Mouse (Mus musculus): ENCODE measurements around the gene Mup6. TPM values are rescaled to one million over a fixed set of nuclear protein-coding genes. Genes with fewer than 3 reads are reported as not detected.
A peak's percentile ranks its signal among the peaks of the same experiment; 100 is the strongest.
"Not testable (repeated sequence)": the region's sequence is repeated elsewhere in the genome, so short reads cannot be mapped to it uniquely, and the experiment has no call there.

Mup6 gene
- total RNA-seq (2021), result not detected
- polyA plus RNA-seq (2012; rRNA removed), result not detected in 2 replicates
- long read RNA-seq, result 0 reads

DNA sequence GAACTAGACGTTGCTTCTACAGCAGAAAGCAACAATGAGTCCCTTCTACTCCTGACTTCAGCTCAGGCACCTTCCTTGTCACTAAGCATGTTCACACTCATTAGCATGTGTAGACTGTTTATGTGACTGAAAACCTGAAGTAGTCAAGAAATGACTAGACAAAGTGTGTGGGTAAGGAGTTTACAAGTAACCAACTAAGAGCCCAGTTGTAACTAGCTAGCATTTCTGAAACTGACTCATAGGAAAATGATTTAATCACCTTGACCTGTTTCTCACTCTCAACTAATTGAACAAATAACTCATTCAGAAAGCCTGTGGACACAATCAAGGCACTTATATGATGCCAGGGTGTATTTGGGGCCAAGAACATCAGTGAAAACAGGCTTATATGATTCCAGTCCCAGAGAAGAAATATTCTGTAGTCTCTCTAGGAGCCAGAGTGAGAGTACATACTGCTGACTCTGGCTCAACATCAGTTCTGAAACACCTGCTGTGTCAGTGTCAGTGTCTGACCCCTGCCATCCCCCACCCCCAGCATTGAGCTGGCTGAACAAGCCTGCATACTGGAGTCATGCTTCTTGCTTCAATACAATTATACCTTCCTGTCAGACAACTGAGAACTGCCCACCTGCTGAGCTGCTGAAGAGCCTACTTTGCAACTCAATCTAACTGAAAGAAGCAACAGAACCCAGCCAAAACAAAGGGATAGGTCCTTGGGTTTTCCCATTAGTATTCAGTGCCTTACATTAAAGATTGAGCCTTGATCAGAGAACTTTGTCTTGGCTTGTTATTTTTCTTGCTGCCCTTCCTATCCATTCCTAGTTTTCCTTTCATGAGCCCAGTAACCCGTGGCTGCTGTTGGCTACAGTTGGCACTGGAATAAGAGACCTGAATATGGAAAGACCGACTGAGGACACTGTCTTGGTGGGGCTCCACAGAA, at the start of gene Mup6:
Mup6 (plus strand) TSS at position 890 of the 940 bp plus-strand sequence.
- DNase-seq, result no peak

DNA sequence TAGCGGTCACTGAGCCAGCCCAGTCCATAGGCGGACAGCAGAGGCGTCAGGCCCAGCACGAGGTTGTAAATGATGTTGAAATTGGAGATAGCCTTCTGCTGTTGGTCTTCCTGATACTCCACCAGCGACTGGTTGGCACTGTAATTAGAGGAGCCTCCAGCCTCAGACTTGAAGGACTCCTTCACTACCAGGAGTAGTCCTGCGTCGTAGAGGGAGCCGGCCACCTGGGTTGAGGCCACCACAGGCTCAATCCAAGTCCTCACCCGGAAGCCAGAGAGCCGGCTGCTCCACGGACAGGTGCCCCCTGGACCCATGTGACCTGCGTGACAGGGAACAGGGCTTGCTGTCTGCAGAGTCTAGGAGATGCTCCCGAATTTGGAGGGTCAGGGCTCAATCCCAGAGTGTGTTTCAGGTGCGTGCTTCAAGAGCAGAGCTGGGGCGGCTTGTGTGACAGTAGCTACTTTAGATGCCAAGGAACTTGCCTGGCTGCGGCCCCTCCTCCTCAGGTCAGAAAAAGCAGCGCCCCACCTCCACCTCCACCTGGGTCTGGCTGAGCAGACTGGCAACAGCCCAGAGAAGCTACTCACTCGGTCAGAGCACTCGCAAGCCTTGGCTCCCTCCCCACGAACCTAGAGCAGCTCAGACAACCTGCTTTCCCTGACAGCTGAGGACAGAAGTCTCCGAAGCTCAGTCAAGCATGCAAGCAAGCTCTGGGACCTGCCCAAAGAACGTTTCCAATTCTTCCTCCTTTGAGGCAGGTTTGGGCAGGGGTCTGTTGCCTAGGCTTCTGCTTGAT, 49.3 kb upstream of the Mup6 start, which contains the start of gene Slc46a2:
Slc46a2 (minus strand) TSS at position 449 of the 796 bp plus-strand sequence.
- no peak for DNase-seq

DNA sequence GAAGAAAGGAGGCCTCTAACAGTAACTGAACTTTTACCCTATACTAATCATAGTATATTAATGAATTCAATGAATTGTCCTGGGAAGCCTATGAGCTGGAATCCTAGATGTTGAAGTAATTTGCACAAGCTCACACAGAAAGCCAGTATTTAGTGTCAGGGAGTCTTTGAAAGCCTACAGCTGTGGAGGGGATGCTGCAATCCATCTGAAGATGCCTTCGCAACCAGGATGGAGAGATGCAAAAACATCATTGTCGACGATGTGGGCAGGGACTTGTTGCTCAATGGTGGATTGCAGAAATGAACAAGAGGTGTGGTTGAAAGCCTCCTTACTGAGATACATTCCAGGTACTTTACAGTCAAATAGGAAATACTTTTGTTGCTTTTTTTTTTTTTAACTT, 46.1 kb upstream of the Mup6 start:
- DNase-seq, result no peak

DNA sequence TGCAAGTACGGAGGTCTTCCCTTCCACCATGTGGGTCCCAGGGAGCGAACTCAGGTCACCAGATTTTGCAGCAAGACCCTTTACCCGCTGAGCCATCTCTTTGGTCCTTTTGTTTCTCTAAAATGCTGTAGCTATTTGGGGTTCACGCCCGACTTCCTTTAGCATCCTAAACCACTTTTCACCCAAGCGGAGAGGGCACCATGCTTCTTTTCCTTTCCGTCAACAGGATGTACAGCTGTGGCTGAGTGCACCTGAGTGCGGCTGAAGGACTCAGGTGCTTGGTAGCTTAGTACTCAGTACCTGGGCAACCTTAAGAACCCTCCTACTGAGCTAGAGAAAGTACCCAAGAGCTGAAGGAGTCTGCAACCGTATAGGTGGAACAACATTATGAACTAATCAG, 39.0 kb upstream of the Mup6 start:
- no peak for DNase-seq

DNA sequence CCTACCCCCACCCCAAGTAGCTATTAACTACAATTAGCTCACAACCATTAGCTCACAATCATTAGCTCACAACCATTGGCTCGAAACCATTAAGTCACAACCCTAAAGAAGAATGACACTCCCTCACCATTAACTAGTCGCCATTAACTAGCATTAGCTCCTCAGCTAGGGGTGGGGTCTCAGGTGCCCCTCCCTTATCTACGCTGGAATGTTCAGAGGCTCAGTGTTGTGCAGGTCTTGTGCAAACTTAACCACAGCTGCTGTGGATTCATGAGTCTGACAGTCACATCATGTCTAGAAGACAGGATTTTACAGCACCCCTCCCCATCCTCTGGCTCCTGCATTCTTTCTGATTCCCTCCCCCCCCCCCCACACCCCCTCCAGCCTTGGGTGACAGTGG, 36.4 kb upstream of the Mup6 start:
- no peak for DNase-seq

DNA sequence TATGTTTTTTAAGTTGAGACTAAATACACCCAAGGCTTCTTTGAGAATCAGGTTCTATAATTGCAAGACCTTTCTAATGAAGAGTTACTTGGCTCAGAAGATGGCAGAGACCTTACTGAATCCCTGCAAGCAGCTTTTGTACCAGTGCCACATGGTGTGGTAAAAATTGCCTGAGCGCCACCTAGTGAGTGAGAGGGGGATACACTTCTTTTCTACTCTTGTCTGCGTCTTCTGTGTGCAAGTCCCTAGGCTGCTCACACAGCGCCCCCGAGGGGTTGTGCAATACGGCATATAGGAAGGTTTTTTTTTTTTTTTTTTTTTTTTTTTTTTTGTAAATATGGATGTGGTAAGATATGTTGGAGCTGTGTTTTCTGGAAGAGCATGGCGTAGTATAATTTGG, 35.7 kb upstream of the Mup6 start:
- peak; percentile 55 for DNase-seq

DNA sequence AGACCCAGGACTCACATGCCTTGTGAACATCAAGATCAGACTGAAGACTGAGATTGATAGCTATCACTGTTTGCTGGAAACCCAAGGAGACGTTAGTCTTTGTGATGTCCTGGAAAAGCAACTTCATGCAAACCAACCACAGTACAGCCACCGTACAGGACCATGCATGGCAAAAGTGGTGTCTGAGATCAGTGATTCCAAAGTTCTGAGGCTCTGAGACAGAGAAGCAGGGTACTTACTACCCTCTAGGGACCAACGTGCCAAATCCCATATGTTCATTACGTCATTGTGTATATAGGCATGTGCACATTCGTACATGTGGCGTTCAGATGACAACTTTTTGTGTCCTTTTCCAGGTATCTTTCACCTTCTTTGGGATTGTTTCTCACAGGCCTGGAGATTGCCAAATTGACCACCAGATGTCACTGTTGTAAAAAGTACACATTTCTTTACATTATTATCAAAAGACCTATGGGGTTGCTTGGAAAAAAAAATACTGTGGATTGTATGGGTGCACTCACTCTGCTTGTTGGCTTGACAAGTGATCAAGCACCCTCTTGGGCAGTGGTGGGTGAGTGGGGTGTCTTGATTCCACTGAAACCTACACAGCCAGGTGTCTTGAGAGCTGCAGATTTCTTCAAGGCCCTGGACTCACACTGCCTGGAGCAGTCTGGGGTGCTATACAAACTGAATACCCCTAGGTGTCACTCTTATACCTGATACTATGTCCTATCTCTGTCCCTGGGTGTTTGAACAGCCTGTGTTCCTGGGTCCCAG, 31.4 kb upstream of the Mup6 start:
- DNase-seq, result no peak

DNA sequence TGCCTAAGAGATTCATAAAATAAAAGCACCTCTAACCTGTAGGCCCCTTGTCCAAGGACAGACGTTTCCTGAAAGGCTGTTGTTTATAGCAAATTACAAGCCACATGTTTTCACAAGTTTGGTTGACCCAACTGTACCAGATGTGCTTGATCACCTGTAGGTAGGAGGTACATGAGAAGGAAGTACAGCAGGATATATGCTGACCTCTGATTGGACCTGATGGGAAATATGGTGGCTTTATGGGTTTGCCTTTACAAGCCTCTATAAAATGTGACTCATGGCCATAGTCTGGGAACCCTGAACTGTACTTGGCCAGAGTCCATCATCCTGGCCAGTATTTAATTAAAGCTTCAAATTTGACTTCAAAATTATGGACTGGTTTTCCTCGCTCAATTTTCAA, 26.6 kb upstream of the Mup6 start:
- DNase-seq, result no peak

DNA sequence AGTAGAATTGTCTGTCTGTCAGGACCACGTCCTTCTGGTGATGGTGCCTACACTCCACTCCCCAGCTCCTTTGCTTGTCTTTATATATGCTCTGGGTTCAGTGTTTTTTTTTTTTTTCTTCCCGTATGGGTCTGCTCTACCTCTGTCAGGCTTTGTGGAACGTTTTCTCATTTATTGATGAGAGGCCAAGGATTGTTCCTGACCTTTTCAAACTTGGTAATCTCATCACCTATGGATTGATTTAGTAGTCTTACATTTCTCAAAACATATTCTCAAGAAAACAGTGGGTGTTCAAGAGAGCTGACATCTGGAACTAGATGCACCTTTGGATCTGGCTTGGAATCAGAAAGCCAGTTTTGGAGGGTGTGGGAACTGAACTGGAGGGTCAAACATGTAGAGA, 3.5 kb upstream of the Mup6 start, which contains the start of gene Mup4:
Mup4 (minus strand) TSS at position 101 of the 400 bp plus-strand sequence.
- no peak for DNase-seq

DNA sequence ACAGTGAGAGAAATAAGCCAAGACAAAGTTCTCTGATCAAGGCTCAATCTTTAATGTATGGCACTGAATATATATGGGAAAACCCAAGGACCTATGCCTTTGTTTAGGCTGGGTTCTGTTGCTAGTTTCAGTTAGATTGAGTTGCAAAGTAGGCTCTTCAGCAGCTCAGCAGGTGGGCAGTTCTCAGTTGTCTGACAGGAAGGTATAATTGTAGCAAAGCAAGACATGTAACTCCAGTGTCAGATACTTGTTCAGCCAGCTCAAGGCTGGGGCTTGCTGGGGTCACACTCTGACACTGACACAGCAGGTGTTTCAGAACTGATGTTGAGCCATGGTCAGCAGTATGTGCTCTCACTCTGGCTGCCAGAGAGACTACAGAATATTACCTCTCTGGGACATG, 33.8 kb downstream of the Mup6 start:
- not testable (repeated sequence) for DNase-seq

DNA sequence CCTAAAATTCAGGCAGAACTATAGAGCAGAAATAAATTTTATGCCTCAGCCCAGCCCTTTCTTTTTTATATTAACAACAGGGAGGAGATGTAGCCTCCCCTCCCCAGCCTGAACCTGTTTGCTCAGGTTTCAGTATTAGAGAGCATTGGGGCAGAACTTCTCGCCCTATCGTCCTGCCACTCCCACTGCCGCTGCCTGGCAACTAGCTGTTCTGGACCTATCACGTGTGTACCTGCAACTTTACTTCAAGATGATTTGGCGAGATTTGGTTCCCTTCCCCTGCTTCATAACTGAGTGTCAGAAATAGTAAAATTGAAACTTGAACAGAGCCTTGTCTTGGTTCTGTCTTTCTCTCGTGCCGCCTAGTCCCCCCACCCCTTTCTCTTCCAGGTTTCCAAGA, 56.0 kb downstream of the Mup6 start:
- not testable (repeated sequence) for DNase-seq

DNA sequence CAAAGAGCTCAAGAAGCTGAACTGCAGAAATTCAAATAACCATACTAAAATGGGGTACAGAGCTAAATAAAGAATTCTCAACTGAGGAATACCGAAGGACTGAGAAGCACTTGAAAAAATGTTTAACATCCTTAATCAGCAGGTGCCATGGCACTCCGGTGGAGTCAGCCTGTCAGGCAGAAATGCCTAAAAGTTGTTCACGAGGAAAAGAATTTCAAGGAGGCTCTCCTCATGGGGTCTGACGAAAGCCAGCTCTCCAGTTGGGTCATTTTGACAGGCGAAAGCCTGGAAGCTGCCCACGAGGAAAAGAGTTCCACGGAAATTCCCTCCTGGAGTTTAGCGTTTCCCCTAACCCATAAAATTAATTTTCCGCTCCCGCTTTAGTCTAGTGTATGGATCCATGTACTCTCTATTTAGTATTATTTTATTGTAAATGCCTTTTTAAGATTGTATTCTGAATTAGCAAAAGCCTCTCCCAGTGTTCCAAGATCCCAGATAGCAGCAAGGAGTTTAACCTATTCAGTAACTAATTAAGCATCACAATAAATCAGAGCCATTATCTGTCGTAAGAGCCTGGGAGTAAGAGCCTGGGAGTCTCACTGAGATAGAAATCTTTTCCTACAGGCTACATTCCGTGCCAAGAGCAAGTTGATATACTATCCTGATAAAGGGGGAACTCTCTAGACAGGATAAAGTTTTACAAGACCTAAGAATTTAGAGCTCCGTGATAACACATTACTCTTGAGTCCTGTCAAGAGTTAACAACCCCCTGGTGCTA, 65.4 kb downstream of the Mup6 start:
- not testable (repeated sequence) for DNase-seq

Other genes starting within 250 kb of the Mup6 start
- 10 to 100 TPM; 16.1 to 18.0 TPM for gene Inip, start 162.7 kb upstream of the Mup6 start, total RNA-seq (2021)
- 5.0 and 6.7 TPM in 2 replicates for gene Inip, start 162.7 kb upstream of the Mup6 start, polyA plus RNA-seq (2012; rRNA removed)
- gene Snx30, start 158.5 kb upstream of the Mup6 start, total RNA-seq (2021), result 1 to 10 TPM; 5.3 to 6.6 TPM
- 0.90 and 2.4 TPM in 2 replicates for gene Snx30, start 158.5 kb upstream of the Mup6 start, polyA plus RNA-seq (2012; rRNA removed)
- gene Slc46a2, start 49.2 kb upstream of the Mup6 start, total RNA-seq (2021), result not detected
- gene Slc46a2, start 49.2 kb upstream of the Mup6 start, polyA plus RNA-seq (2012; rRNA removed), result not detected in 2 replicates
- gene Mup4, start 3.6 kb upstream of the Mup6 start, total RNA-seq (2021), result not detected
- gene Mup4, start 3.6 kb upstream of the Mup6 start, polyA plus RNA-seq (2012; rRNA removed), result not detected in 2 replicates
- 1 to 10 TPM; 5.9 to 6.4 TPM for gene Mup7, start 106.2 kb downstream of the Mup6 start, total RNA-seq (2021)
- not detected in 2 replicates for gene Mup7, start 106.2 kb downstream of the Mup6 start, polyA plus RNA-seq (2012; rRNA removed)
- gene Mup2, start 190.0 kb downstream of the Mup6 start, total RNA-seq (2021), result not detected
- gene Mup2, start 190.0 kb downstream of the Mup6 start, polyA plus RNA-seq (2012; rRNA removed), result not detected in 2 replicates

Data from adrenal gland, adult 2 months (tissue).